Comparison of ENCODE assay signal across 9 mouse cellular contexts in the genomic region with DNA sequence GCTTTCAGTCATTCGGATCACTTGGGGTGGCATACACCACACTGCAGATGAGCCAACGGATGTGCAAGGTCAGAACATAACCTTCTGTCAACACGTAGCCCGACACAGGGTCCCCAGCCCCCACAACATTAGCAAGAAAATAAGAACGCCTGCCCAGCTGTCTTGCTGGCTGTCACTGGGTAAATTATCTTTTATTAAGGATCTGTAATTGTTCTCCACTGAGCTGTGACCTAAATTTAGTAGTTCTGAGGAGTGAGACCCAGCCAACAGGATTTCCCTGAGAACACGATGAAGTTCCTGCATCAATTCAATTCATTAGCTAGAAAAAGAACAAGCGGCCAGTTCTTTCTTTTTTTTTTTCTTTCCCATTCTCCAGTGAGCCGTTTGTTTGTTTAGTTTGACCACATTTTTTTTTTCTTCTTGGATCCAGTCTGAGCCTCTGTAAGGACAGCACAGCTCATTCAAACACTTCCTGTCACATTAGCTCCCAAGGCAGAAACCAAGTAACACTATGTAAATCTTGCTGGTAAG.
DNase-seq lines count a peak whose midpoint lies in the region; ATAC-seq and TF ChIP-seq lines count a peak whose summit lies in the region.
"Had no signal": no experiment of that assay in that cellular context is flagged by ENCODE, and none has a peak within 500 bp of the region (broad histone marks: within the 10 kb centered on the region; RNA-seq: fewer than 3 reads in every experiment).

No protein-coding gene starts in this region.

- H3K9me3 ChIP-seq in liver, embryonic 12.5 days (replicated peaks), result no peaks in the 10 kb centered on the region
- H3K9me3 ChIP-seq in forebrain, embryonic 14.5 days (replicated peaks; ENCODE audit: control insufficient read depth, low read length), result no peaks in the 10 kb centered on the region
- no peaks in the 10 kb centered on the region for H3K9me3 ChIP-seq in hindbrain, embryonic 13.5 days
- no peaks in the 10 kb centered on the region for H3K9me3 ChIP-seq in limb, embryonic 11.5 days (ENCODE audit: control insufficient read depth, low read length)
- no peaks in the 10 kb centered on the region for H3K9me3 ChIP-seq in neural tube, embryonic 12.5 days
- H3K9me3 ChIP-seq: megakaryocyte, embryonic 14.5 days had no signal

- H3K36me3 ChIP-seq in liver, embryonic 12.5 days, result no peaks in the 10 kb centered on the region
- no peaks in the 10 kb centered on the region for H3K36me3 ChIP-seq in forebrain, embryonic 14.5 days (ENCODE audit: control insufficient read depth, insufficient read depth, low read length)
- no peaks in the 10 kb centered on the region for H3K36me3 ChIP-seq in hindbrain, embryonic 13.5 days
- no peaks in the 10 kb centered on the region for H3K36me3 ChIP-seq in limb, embryonic 11.5 days (ENCODE audit: control insufficient read depth, insufficient read depth, low read length)
- no peaks in the 10 kb centered on the region for H3K36me3 ChIP-seq in neural tube, embryonic 12.5 days

- no peak overlapping the region for H3K9ac ChIP-seq in liver, embryonic 12.5 days
- no peak overlapping the region for H3K9ac ChIP-seq in forebrain, embryonic 14.5 days (ENCODE audit: low read length)
- no peak overlapping the region for H3K9ac ChIP-seq in hindbrain, embryonic 13.5 days
- no peak overlapping the region for H3K9ac ChIP-seq in limb, embryonic 11.5 days (ENCODE audit: low read length)
- no peak overlapping the region for H3K9ac ChIP-seq in neural tube, embryonic 12.5 days

- WGBS in liver, embryonic 12.5 days (ENCODE audit: insufficient replicate concordance), result 30% methylated on average over 8 of the region's 8 CpGs
- WGBS in forebrain, embryonic 14.5 days, result 10% methylated on average over 8 of the region's 8 CpGs
- 9% methylated on average over 8 of the region's 8 CpGs for WGBS in hindbrain, embryonic 13.5 days
- WGBS in limb, embryonic 11.5 days, result 24% methylated on average over 8 of the region's 8 CpGs
- WGBS in neural tube, embryonic 12.5 days, result 20% methylated on average over 8 of the region's 8 CpGs

- TF ChIP-seq CTCF in gastrocnemius, adult 2 months (IDR thresholded peaks at IDR 0.05), result no peak

- ATAC-seq in liver, embryonic 12.5 days, result no peak
- peak; percentile 86 for ATAC-seq in forebrain, embryonic 14.5 days
- ATAC-seq in hindbrain, embryonic 13.5 days (ENCODE audit: low FRiP score), result peak; percentile 59; the same call in 1 of the 2 replicates
- peak; percentile 60; the same call in 1 of the 2 replicates for ATAC-seq in limb, embryonic 11.5 days (ENCODE audit: insufficient number of reproducible peaks, low FRiP score, low TSS enrichment, low read depth)
- ATAC-seq in neural tube, embryonic 12.5 days (ENCODE audit: low FRiP score, low read depth), result peak; percentile 82

- no peaks in the 10 kb centered on the region for H3K27me3 ChIP-seq in liver, embryonic 12.5 days (replicated peaks)
- no peaks in the 10 kb centered on the region for H3K27me3 ChIP-seq in forebrain, embryonic 14.5 days (replicated peaks; ENCODE audit: control insufficient read depth, insufficient read depth, low read length)
- no peaks in the 10 kb centered on the region for H3K27me3 ChIP-seq in hindbrain, embryonic 13.5 days
- no peaks in the 10 kb centered on the region for H3K27me3 ChIP-seq in limb, embryonic 11.5 days (ENCODE audit: control insufficient read depth, insufficient read depth, low read length)
- no peaks in the 10 kb centered on the region for H3K27me3 ChIP-seq in neural tube, embryonic 12.5 days (replicated peaks)
- H3K27me3 ChIP-seq: megakaryocyte, embryonic 14.5 days had no signal

- H3K4me1 ChIP-seq in liver, embryonic 12.5 days, result no peaks in the 10 kb centered on the region
- peaks cover 8% of the 10 kb centered on the region for H3K4me1 ChIP-seq in forebrain, embryonic 14.5 days (ENCODE audit: control insufficient read depth, insufficient read depth, low read length)
- peaks cover 12% of the 10 kb centered on the region for H3K4me1 ChIP-seq in hindbrain, embryonic 13.5 days (replicated peaks)
- no peaks in the 10 kb centered on the region for H3K4me1 ChIP-seq in limb, embryonic 11.5 days (ENCODE audit: control insufficient read depth, insufficient read depth, low read length)
- H3K4me1 ChIP-seq in neural tube, embryonic 12.5 days, result peaks cover 7% of the 10 kb centered on the region
- H3K4me1 ChIP-seq: megakaryocyte, embryonic 14.5 days had no signal

- no peak overlapping the region for H3K27ac ChIP-seq in liver, embryonic 12.5 days
- H3K27ac ChIP-seq in forebrain, embryonic 14.5 days (ENCODE audit: low read depth, low read length), result no peak overlapping the region
- no peak overlapping the region for H3K27ac ChIP-seq in hindbrain, embryonic 13.5 days
- H3K27ac ChIP-seq in limb, embryonic 11.5 days (replicated peaks; ENCODE audit: low read depth, low read length), result no peak overlapping the region
- H3K27ac ChIP-seq in neural tube, embryonic 12.5 days, result no peak overlapping the region
- no peak overlapping the region for H3K27ac ChIP-seq in gastrocnemius, adult 2 months

- H3K4me2 ChIP-seq in liver, embryonic 12.5 days, result no peak overlapping the region
- H3K4me2 ChIP-seq in forebrain, embryonic 14.5 days (ENCODE audit: low read length), result no peak overlapping the region
- H3K4me2 ChIP-seq in hindbrain, embryonic 13.5 days, result no peak overlapping the region
- H3K4me2 ChIP-seq in limb, embryonic 11.5 days (ENCODE audit: low read depth, severe bottlenecking), result no peak overlapping the region
- no peak overlapping the region for H3K4me2 ChIP-seq in neural tube, embryonic 12.5 days (replicated peaks)

- DNase-seq in liver, result peak; percentile 11
- peak; percentile 75 for DNase-seq in forebrain, embryonic 14.5 days (ENCODE audit: low spot score)
- DNase-seq in limb, embryonic 11.5 days (ENCODE audit: low spot score), result peak; percentile 23
- no peak for DNase-seq in urinary bladder, postnatal 10 days (ENCODE audit: low spot score)
- no peak for DNase-seq in gastrocnemius, adult 2 months

- intact Hi-C loops in gastrocnemius, adult 2 months (cut with DNase I), result no loop called here

- no peak overlapping the region for H3K4me3 ChIP-seq in liver, embryonic 12.5 days
- no peak overlapping the region for H3K4me3 ChIP-seq in forebrain, embryonic 14.5 days (ENCODE audit: low read depth, low read length)
- H3K4me3 ChIP-seq in hindbrain, embryonic 13.5 days, result no peak overlapping the region
- no peak overlapping the region for H3K4me3 ChIP-seq in limb, embryonic 11.5 days (ENCODE audit: low read depth, low read length)
- H3K4me3 ChIP-seq in neural tube, embryonic 12.5 days, result no peak overlapping the region
- no peak overlapping the region for H3K4me3 ChIP-seq in gastrocnemius, adult 2 months
- H3K4me3 ChIP-seq: megakaryocyte, embryonic 14.5 days had no signal

Comparison
In these comparisons a context has a peak if more than half of its experiments do, and no peak if none do; other contexts are left out.
1. DNase-seq: peak in liver (single experiment), forebrain, embryonic 14.5 days (single experiment) and limb, embryonic 11.5 days (single experiment); none in urinary bladder, postnatal 10 days (single experiment) and gastrocnemius, adult 2 months (single experiment).